Mouse (Mus musculus): ENCODE measurements around the gene Taok3. TPM values are rescaled to one million over a fixed set of nuclear protein-coding genes. Genes with fewer than 3 reads are reported as not detected.
A peak's percentile ranks its signal among the peaks of the same experiment; 100 is the strongest.

The Taok3 gene
- polyA plus RNA-seq, 1 experiment from 2014 or later, result 58.1 TPM

- Histone ChIP-seq H3K36me3 (ENCODE audit: control insufficient read depth, insufficient read depth) (no peaks in the 10 kb centered on the region), H3K27ac (ENCODE audit: low read length) (peak overlapping the region; percentile 96), H3K9me3 (ENCODE audit: control insufficient read depth, low read length) (no peaks in the 10 kb centered on the region), H3K9ac (replicated peaks; ENCODE audit: low read depth, low read length) (peak overlapping the region; percentile 66), H3K4me3 (replicated peaks; ENCODE audit: low read length) (peak overlapping the region; percentile 73), H3K27me3 (replicated peaks; ENCODE audit: control insufficient read depth, insufficient read depth, low read length) (no peaks in the 10 kb centered on the region), H3K4me1 (replicated peaks; ENCODE audit: control insufficient read depth, insufficient read depth, low read length) (peaks cover 21% of the 10 kb centered on the region), H3K4me2 (ENCODE audit: low read length) (peak overlapping the region; percentile 72)
- 26% methylated on average over 22 of the region's 22 CpGs for WGBS
- ATAC-seq, result peak; percentile 24; the same call in 1 of the 2 replicates
Observed at GRCm38 (mm10) chr5:117242671-117243478, 122.9 kb downstream of the Taok3 start.

GRCm38 (mm10) chr5:117245170-117245569 lies 125.2 kb downstream of the Taok3 start:
- no peak overlapping the region for H3K9ac ChIP-seq (replicated peaks; ENCODE audit: low read depth, low read length)
- no peaks in the 10 kb centered on the region for H3K36me3 ChIP-seq (ENCODE audit: control insufficient read depth, insufficient read depth)
- no peaks in the 10 kb centered on the region for H3K27me3 ChIP-seq (replicated peaks; ENCODE audit: control insufficient read depth, insufficient read depth, low read length)
- no peak overlapping the region for H3K27ac ChIP-seq (ENCODE audit: low read length)
- no peak for ATAC-seq
- H3K4me1 ChIP-seq (replicated peaks; ENCODE audit: control insufficient read depth, insufficient read depth, low read length), result peaks cover 18% of the 10 kb centered on the region
- no peak overlapping the region for H3K4me2 ChIP-seq (ENCODE audit: low read length)
- H3K4me3 ChIP-seq (replicated peaks; ENCODE audit: low read length), result no peak overlapping the region
- WGBS, result 94% methylated on average over 8 of the region's 8 CpGs
- H3K9me3 ChIP-seq (ENCODE audit: control insufficient read depth, low read length), result no peaks in the 10 kb centered on the region

- 37% methylated on average over 10 of the region's 10 CpGs for WGBS
- Histone ChIP-seq H3K27ac (ENCODE audit: low read length) (no peak overlapping the region), H3K27me3 (replicated peaks; ENCODE audit: control insufficient read depth, insufficient read depth, low read length) (no peaks in the 10 kb centered on the region), H3K9ac (replicated peaks; ENCODE audit: low read depth, low read length) (no peak overlapping the region), H3K4me3 (replicated peaks; ENCODE audit: low read length) (no peak overlapping the region), H3K4me2 (ENCODE audit: low read length) (no peak overlapping the region), H3K4me1 (replicated peaks; ENCODE audit: control insufficient read depth, insufficient read depth, low read length) (peaks cover 11% of the 10 kb centered on the region), H3K36me3 (ENCODE audit: control insufficient read depth, insufficient read depth) (peaks cover 6% of the 10 kb centered on the region), H3K9me3 (ENCODE audit: control insufficient read depth, low read length) (no peaks in the 10 kb centered on the region)
- ATAC-seq, result no peak
Observed at GRCm38 (mm10) chr5:117248351-117248750, 128.4 kb downstream of the Taok3 start.

GRCm38 (mm10) chr5:117250796-117251195 lies 130.9 kb downstream of the Taok3 start:
- ATAC-seq, result no peak
- Histone ChIP-seq H3K4me2 (ENCODE audit: low read length) (no peak overlapping the region), H3K9me3 (ENCODE audit: control insufficient read depth, low read length) (no peaks in the 10 kb centered on the region), H3K27ac (ENCODE audit: low read length) (no peak overlapping the region), H3K27me3 (replicated peaks; ENCODE audit: control insufficient read depth, insufficient read depth, low read length) (no peaks in the 10 kb centered on the region), H3K4me1 (replicated peaks; ENCODE audit: control insufficient read depth, insufficient read depth, low read length) (0 out of 2 replicates have a peak, but pooled peaks cover 2% of the 10 kb centered on the region), H3K4me3 (replicated peaks; ENCODE audit: low read length) (no peak overlapping the region), H3K9ac (replicated peaks; ENCODE audit: low read depth, low read length) (no peak overlapping the region), H3K36me3 (ENCODE audit: control insufficient read depth, insufficient read depth) (peaks cover 9% of the 10 kb centered on the region)
- 83% methylated on average over 23 of the region's 24 CpGs for WGBS

GRCm38 (mm10) chr5:117251763-117252162 lies 131.8 kb downstream of the Taok3 start:
- H3K4me1 ChIP-seq (replicated peaks; ENCODE audit: control insufficient read depth, insufficient read depth, low read length), result 0 out of 2 replicates have a peak, but pooled peaks cover 2% of the 10 kb centered on the region
- H3K27ac ChIP-seq (ENCODE audit: low read length), result no peak overlapping the region
- no peak overlapping the region for H3K4me3 ChIP-seq (replicated peaks; ENCODE audit: low read length)
- no peak for ATAC-seq
- H3K4me2 ChIP-seq (ENCODE audit: low read length), result no peak overlapping the region
- H3K9me3 ChIP-seq (ENCODE audit: control insufficient read depth, low read length), result no peaks in the 10 kb centered on the region
- H3K9ac ChIP-seq (replicated peaks; ENCODE audit: low read depth, low read length), result no peak overlapping the region
- H3K27me3 ChIP-seq (replicated peaks; ENCODE audit: control insufficient read depth, insufficient read depth, low read length), result no peaks in the 10 kb centered on the region
- 85% methylated on average over 3 of the region's 3 CpGs for WGBS
- peaks cover 18% of the 10 kb centered on the region for H3K36me3 ChIP-seq (ENCODE audit: control insufficient read depth, insufficient read depth)

- Histone ChIP-seq H3K27ac (ENCODE audit: low read length) (no peak overlapping the region), H3K4me3 (replicated peaks; ENCODE audit: low read length) (no peak overlapping the region), H3K4me2 (ENCODE audit: low read length) (no peak overlapping the region), H3K36me3 (ENCODE audit: control insufficient read depth, insufficient read depth) (peaks cover 34% of the 10 kb centered on the region), H3K27me3 (replicated peaks; ENCODE audit: control insufficient read depth, insufficient read depth, low read length) (no peaks in the 10 kb centered on the region), H3K4me1 (replicated peaks; ENCODE audit: control insufficient read depth, insufficient read depth, low read length) (no peaks in the 10 kb centered on the region), H3K9me3 (ENCODE audit: control insufficient read depth, low read length) (no peaks in the 10 kb centered on the region), H3K9ac (replicated peaks; ENCODE audit: low read depth, low read length) (no peak overlapping the region)
- ATAC-seq, result no peak
- WGBS, result 94% methylated on average over 15 of the region's 15 CpGs
Observed at GRCm38 (mm10) chr5:117258276-117258675, 138.3 kb downstream of the Taok3 start.

GRCm38 (mm10) chr5:117263566-117263965 lies 143.6 kb downstream of the Taok3 start:
- Histone ChIP-seq H3K27me3 (replicated peaks; ENCODE audit: control insufficient read depth, insufficient read depth, low read length) (no peaks in the 10 kb centered on the region), H3K4me2 (ENCODE audit: low read length) (no peak overlapping the region), H3K27ac (ENCODE audit: low read length) (no peak overlapping the region), H3K36me3 (ENCODE audit: control insufficient read depth, insufficient read depth) (peaks cover 30% of the 10 kb centered on the region), H3K9me3 (ENCODE audit: control insufficient read depth, low read length) (no peaks in the 10 kb centered on the region), H3K9ac (replicated peaks; ENCODE audit: low read depth, low read length) (no peak overlapping the region), H3K4me3 (replicated peaks; ENCODE audit: low read length) (no peak overlapping the region), H3K4me1 (replicated peaks; ENCODE audit: control insufficient read depth, insufficient read depth, low read length) (no peaks in the 10 kb centered on the region)
- ATAC-seq, result no peak
- WGBS, result 86% methylated on average over 21 of the region's 21 CpGs

GRCm38 (mm10) chr5:117264701-117265100 lies 144.8 kb downstream of the Taok3 start:
- WGBS, result 43% methylated on average over 5 of the region's 5 CpGs
- Histone ChIP-seq H3K27me3 (replicated peaks; ENCODE audit: control insufficient read depth, insufficient read depth, low read length) (no peaks in the 10 kb centered on the region), H3K4me3 (replicated peaks; ENCODE audit: low read length) (no peak overlapping the region), H3K9ac (replicated peaks; ENCODE audit: low read depth, low read length) (no peak overlapping the region), H3K27ac (ENCODE audit: low read length) (no peak overlapping the region), H3K4me2 (ENCODE audit: low read length) (no peak overlapping the region), H3K4me1 (replicated peaks; ENCODE audit: control insufficient read depth, insufficient read depth, low read length) (no peaks in the 10 kb centered on the region), H3K9me3 (ENCODE audit: control insufficient read depth, low read length) (no peaks in the 10 kb centered on the region), H3K36me3 (ENCODE audit: control insufficient read depth, insufficient read depth) (peaks cover 25% of the 10 kb centered on the region)
- ATAC-seq, result no peak

GRCm38 (mm10) chr5:117267913-117268312 lies 148.0 kb downstream of the Taok3 start:
- no peak overlapping the region for H3K27ac ChIP-seq (ENCODE audit: low read length)
- H3K9me3 ChIP-seq (ENCODE audit: control insufficient read depth, low read length), result no peaks in the 10 kb centered on the region
- peaks cover 26% of the 10 kb centered on the region for H3K36me3 ChIP-seq (ENCODE audit: control insufficient read depth, insufficient read depth)
- no peak overlapping the region for H3K4me3 ChIP-seq (replicated peaks; ENCODE audit: low read length)
- no peak overlapping the region for H3K4me2 ChIP-seq (ENCODE audit: low read length)
- WGBS, result 87% methylated on average over 14 of the region's 14 CpGs
- no peak overlapping the region for H3K9ac ChIP-seq (replicated peaks; ENCODE audit: low read depth, low read length)
- no peak for ATAC-seq
- no peaks in the 10 kb centered on the region for H3K4me1 ChIP-seq (replicated peaks; ENCODE audit: control insufficient read depth, insufficient read depth, low read length)
- H3K27me3 ChIP-seq (replicated peaks; ENCODE audit: control insufficient read depth, insufficient read depth, low read length), result no peaks in the 10 kb centered on the region
